Mouse (Mus musculus) neural tube, embryonic 11.5 days (tissue): Measurements from ENCODE around the gene Chst11. TPM values are rescaled to one million over a fixed set of nuclear protein-coding genes. Genes with fewer than 3 reads are reported as not detected.

Experiments
- ATAC-seq: fragments of 200-750 bp; cut with Nextera tagmentation; 2 replicates; pipeline ENCODE4 v1.8.0; 2017; ENCODE audit warnings: moderate number of reproducible peaks, mild to moderate bottlenecking, moderate TSS enrichment, moderate library complexity; ENCODE audit not compliant: insufficient read depth, low FRiP score, low TSS enrichment
- DNase-seq: peaks from one replicate; pipeline ENCODE4 v3.0.0-alpha.2; 2015; ENCODE audit warnings: low spot score
- H3K27ac ChIP-seq: fragments of 300-500 bp; sonication (generic); 2 replicates; pipeline ENCODE4 v1.5.1; 2014; ENCODE audit warnings: low read depth, mild to moderate bottlenecking, low read length
- H3K27me3 ChIP-seq: fragments of 300-500 bp; sonication (generic); 2 replicates; pipeline ENCODE4 v1.6.1; 2014; ENCODE audit warnings: mild to moderate bottlenecking, low read length, mixed read lengths; ENCODE audit not compliant: control insufficient read depth, insufficient read depth
- H3K36me3 ChIP-seq: fragments of 300-500 bp; sonication (generic); 2 replicates; pipeline ENCODE4 v1.6.1; 2014; ENCODE audit warnings: mild to moderate bottlenecking, low read length, moderate library complexity, mixed read lengths; ENCODE audit not compliant: control insufficient read depth, insufficient read depth
- H3K4me1 ChIP-seq: fragments of 300-500 bp; sonication (generic); 2 replicates; pipeline ENCODE4 v1.6.1; 2014; ENCODE audit warnings: low read length, mixed read lengths; ENCODE audit not compliant: control insufficient read depth, insufficient read depth
- H3K4me2 ChIP-seq: fragments of 300-500 bp; sonication (generic); 2 replicates; pipeline ENCODE4 v1.6.1; 2014; ENCODE audit warnings: low read depth, mild to moderate bottlenecking, moderate library complexity
- H3K4me3 ChIP-seq: fragments of 300-500 bp; sonication (generic); 2 replicates; pipeline ENCODE4 v1.5.1; 2014; ENCODE audit warnings: low read depth, low read length
- H3K9ac ChIP-seq: fragments of 300-500 bp; sonication (generic); 2 replicates; pipeline ENCODE4 v1.6.1; 2014; ENCODE audit warnings: mild to moderate bottlenecking, low read length
- H3K9me3 ChIP-seq: fragments of 300-500 bp; sonication (generic); 2 replicates; pipeline ENCODE4 v1.6.1; 2016; ENCODE audit warnings: low read length; ENCODE audit not compliant: control insufficient read depth
- WGBS: fragments of 180-500 bp; shearing (Covaris S2); extraction: QIAGEN DNeasy Blood & Tissue Kit; methylation state at CpG from one replicate; pipeline ENCODE4 v1.1.7; 2014; 5-methylcytosine and 5-hydroxymethylcytosine counted together
- polyA plus RNA-seq: library from polyadenylated mRNA; unstranded; fragments of >200 nt; fragmentation: Nextera tagmentation; extraction: Ambion mirVana; gene quantifications from 2 replicates; pipeline ENCODE4 v1.2.1, GENCODE M21; 2014

Gene Chst11
- polyA plus RNA-seq, 1 experiment from 2014 or later = 2.5 TPM

DNA sequence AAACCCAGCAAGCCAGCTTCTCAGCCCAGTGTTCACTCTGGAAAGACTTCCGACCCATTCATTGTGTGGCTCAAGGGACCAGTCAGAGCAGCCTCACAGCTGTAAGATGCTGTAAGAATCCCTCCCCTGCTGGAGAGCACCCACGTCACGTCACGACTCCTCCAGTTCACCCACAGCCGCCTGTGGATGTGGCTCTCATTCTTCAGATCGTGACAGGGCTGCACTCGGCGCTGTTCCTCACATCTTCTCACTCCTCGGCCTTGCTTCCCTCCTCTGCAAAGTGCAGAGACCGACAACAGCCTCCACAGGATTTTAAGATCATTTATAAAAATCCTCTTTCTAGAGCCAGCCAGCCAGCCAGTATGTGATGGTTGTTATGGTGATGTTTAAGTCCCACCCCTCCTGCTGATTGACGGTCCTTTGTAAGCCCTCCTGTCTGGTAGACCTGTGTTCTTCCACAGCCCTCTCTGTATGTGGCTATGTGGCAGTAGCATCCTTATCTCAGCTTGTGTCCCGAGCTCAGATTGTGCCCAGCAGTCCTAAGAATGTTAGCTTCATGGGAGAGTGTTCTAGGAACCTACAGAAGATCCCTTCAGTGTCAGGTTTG lies 64.0 kb downstream of the Chst11 start:
- 74% methylated on average over 12 of the region's 12 CpGs for WGBS
- no peak overlapping the region for H3K27ac ChIP-seq

DNA sequence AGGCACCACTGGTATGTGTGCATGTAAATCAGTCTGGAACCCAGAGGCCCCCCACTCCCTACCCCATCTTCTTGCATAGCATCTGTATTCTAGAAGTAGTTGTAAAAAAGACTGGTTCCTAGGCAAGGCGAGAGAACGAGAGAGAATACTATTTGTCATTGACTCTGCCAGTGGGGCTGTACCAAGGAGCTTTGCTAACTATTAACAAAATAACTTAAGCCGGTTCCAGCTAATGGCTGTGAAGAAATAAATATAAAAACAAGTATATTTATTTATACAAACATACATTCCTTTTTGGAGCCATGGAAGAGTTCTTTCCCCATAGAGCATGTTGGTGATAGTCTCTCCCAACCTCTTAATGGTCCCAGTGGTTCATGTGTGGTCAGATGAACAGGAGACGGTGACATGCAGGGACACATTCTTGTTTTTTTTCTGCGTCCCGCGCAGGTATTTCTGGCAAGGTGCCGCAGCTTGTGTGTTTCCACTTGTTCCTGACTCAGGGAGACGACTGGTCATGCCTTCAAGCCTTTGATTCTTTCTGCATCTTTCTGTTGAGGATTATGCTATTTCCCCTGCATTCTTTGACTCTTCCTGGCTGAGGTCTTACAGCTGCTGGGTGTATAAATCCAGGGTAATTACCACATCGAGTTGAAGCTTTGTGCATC lies 68.7 kb downstream of the Chst11 start:
- Histone ChIP-seq H3K36me3 (no peaks in the 10 kb centered on the region), H3K9ac (no peak overlapping the region), H3K27ac (no peak overlapping the region), H3K4me2 (no peak overlapping the region), H3K4me1 (no peaks in the 10 kb centered on the region; the same call in 1 of the 2 replicates), H3K27me3 (no peaks in the 10 kb centered on the region), H3K4me3 (no peak overlapping the region), H3K9me3 (no peaks in the 10 kb centered on the region)
- DNase-seq (no peak), ATAC-seq (no peak)
- 93% methylated on average over 10 of the region's 10 CpGs for WGBS

More for the DNA sequence above, 64.0 kb downstream of the Chst11 start:
- Histone ChIP-seq H3K27me3 (no peaks in the 10 kb centered on the region), H3K4me1 (peaks cover 2% of the 10 kb centered on the region; the same call in 1 of the 2 replicates), H3K4me3 (no peak overlapping the region), H3K9me3 (no peaks in the 10 kb centered on the region), H3K36me3 (no peaks in the 10 kb centered on the region), H3K9ac (no peak overlapping the region), H3K4me2 (no peak overlapping the region)
- ATAC-seq (no peak), DNase-seq (peak; percentile 32)

GRCm38 (mm10) chr10:83056291-83056690 lies 71.0 kb downstream of the Chst11 start:
- Histone ChIP-seq H3K9ac (no peak overlapping the region), H3K27me3 (no peaks in the 10 kb centered on the region), H3K4me2 (no peak overlapping the region), H3K4me3 (no peak overlapping the region), H3K36me3 (no peaks in the 10 kb centered on the region), H3K9me3 (no peaks in the 10 kb centered on the region), H3K4me1 (no peaks in the 10 kb centered on the region), H3K27ac (no peak overlapping the region)
- DNase-seq (no peak), ATAC-seq (no peak)
- WGBS = 83% methylated on average over 7 of the region's 7 CpGs

DNA sequence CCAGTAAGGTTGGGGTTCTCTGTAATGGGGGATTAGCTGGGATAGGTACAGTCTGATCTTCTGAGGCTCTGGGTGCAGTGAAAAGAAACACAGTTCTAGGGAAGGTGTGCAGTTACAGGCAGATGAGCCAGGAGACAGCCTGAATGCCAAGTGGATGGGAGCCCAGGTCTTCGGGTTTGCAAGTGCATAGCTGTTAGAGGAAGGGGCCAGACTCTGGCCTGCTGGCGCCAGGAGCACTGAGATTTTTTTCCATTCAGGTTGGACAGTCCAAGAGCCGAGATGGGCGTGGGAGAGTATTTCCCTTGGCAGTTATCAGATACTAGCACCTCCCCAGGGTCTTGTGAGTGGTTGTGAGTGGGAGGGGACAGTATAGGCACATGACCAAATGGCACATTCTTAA lies 71.6 kb downstream of the Chst11 start:
- 86% methylated on average over 4 of the region's 4 CpGs for WGBS
- Histone ChIP-seq H3K27ac (no peak overlapping the region), H3K9ac (no peak overlapping the region), H3K36me3 (no peaks in the 10 kb centered on the region), H3K4me2 (no peak overlapping the region), H3K4me1 (no peaks in the 10 kb centered on the region), H3K27me3 (no peaks in the 10 kb centered on the region), H3K4me3 (no peak overlapping the region), H3K9me3 (no peaks in the 10 kb centered on the region)
- DNase-seq (no peak), ATAC-seq (no peak)

DNA sequence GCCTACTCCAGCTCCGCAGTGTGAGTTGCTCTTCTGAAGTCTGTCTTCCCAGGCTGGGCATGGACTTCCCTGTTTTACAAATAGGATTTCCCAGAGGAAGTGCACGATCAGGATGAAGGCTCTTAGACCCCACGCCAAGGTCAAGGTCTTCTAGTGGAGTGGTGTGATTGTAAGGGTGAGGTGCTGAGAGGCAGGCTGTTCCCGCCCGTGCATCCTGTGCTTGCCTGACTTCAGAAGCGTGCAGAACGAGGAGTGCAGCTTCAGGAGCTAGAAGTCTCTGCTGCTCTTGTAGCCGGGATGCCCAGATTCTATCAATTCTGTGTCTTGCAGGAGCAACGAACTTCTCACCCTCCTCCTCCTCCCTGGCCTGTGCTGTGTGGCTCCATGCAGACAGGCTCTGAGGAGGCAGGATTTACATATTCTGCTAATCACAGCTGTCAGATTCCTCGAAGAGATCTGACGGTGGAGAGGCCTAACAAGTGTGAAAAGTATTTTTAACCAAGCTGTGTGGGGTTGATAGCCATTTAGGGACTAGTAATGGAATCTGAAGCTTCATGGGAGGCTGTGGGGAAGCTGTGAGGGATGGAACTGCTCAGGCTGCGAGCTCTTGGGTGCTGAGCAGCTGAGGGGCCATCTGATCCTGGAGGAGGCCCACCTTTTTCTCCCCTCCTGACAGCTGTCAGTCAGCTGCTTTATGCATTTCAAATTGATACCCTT lies 74.9 kb downstream of the Chst11 start:
- H3K9ac ChIP-seq = no peak overlapping the region
- no peaks in the 10 kb centered on the region for H3K36me3 ChIP-seq
- H3K4me2 ChIP-seq = no peak overlapping the region
- WGBS = 52% methylated on average over 12 of the region's 12 CpGs
- H3K4me1 ChIP-seq = no peaks in the 10 kb centered on the region
- DNase-seq (no peak), ATAC-seq (no peak)
- no peaks in the 10 kb centered on the region for H3K9me3 ChIP-seq
- no peak overlapping the region for H3K4me3 ChIP-seq
- no peaks in the 10 kb centered on the region for H3K27me3 ChIP-seq
- no peak overlapping the region for H3K27ac ChIP-seq

GRCm38 (mm10) chr10:83062315-83062714 lies 77.0 kb downstream of the Chst11 start:
- no peaks in the 10 kb centered on the region for H3K27me3 ChIP-seq
- H3K9me3 ChIP-seq = no peaks in the 10 kb centered on the region
- no peak overlapping the region for H3K4me3 ChIP-seq

DNA sequence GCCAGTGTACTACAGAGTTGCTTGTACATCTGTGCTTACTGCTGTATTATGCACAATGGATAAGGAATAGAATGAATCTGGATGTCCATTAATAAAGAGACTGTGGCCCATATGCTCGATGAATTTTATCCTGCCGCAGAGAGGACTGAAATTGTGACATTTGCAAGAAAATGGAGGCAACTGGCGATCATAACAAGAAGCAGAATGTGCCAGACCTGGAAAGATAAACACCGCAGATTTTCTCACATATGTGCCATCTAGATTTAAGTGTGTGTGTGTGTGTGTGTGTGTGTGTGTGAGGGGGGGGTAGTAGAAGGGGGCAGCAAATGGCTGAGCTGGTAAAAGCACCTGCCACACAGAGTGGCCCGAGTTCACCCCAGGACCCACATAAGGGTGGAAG lies 79.5 kb downstream of the Chst11 start:
- H3K36me3 ChIP-seq = no peaks in the 10 kb centered on the region
- DNase-seq = no peak
- no peak for ATAC-seq
- H3K4me2 ChIP-seq = no peak overlapping the region
- H3K9me3 ChIP-seq = no peaks in the 10 kb centered on the region
- H3K4me1 ChIP-seq = no peaks in the 10 kb centered on the region
- H3K9ac ChIP-seq = no peak overlapping the region
- WGBS = 95% methylated on average over 5 of the region's 5 CpGs
- no peak overlapping the region for H3K4me3 ChIP-seq
- no peaks in the 10 kb centered on the region for H3K27me3 ChIP-seq
- H3K27ac ChIP-seq = no peak overlapping the region

More at GRCm38 (mm10) chr10:83062315-83062714, 77.0 kb downstream of the Chst11 start:
- Histone ChIP-seq H3K4me1 (no peaks in the 10 kb centered on the region), H3K36me3 (no peaks in the 10 kb centered on the region), H3K9ac (no peak overlapping the region), H3K4me2 (no peak overlapping the region), H3K27ac (no peak overlapping the region)
- DNase-seq (no peak), ATAC-seq (no peak)
- 85% methylated on average over 9 of the region's 9 CpGs for WGBS

GRCm38 (mm10) chr10:83066159-83066558 lies 80.9 kb downstream of the Chst11 start:
- H3K9me3 ChIP-seq = no peaks in the 10 kb centered on the region
- H3K36me3 ChIP-seq = no peaks in the 10 kb centered on the region
- no peak overlapping the region for H3K9ac ChIP-seq
- no peak for ATAC-seq
- H3K27me3 ChIP-seq = no peaks in the 10 kb centered on the region
- no peaks in the 10 kb centered on the region for H3K4me1 ChIP-seq
- no peak for DNase-seq
- 75% methylated on average over 6 of the region's 6 CpGs for WGBS
- H3K4me2 ChIP-seq = no peak overlapping the region
- no peak overlapping the region for H3K27ac ChIP-seq
- H3K4me3 ChIP-seq = no peak overlapping the region
